Mouse (Mus musculus) E14TG2a.4 (cell line): ENCODE measurements around the gene Olfr370.
"Not testable (repeated sequence)": the region's sequence is repeated elsewhere in the genome, so short reads cannot be mapped to it uniquely, and the experiment has no call there.

Experiments
- CTCF ChIP-seq: conservative IDR thresholded peaks from 2 replicates; pipeline ENCODE4 v1.5.1; 2014; ENCODE audit warnings: low read length
- NANOG ChIP-seq: IDR thresholded peaks from 2 replicates; pipeline ENCODE4 v1.6.1; 2014; ENCODE audit warnings: borderline replicate concordance, low read length, mixed read lengths
- POU5F1 ChIP-seq: IDR thresholded peaks from 2 replicates; pipeline ENCODE4 v1.6.1; 2014; ENCODE audit warnings: low read length, borderline replicate concordance

DNA sequence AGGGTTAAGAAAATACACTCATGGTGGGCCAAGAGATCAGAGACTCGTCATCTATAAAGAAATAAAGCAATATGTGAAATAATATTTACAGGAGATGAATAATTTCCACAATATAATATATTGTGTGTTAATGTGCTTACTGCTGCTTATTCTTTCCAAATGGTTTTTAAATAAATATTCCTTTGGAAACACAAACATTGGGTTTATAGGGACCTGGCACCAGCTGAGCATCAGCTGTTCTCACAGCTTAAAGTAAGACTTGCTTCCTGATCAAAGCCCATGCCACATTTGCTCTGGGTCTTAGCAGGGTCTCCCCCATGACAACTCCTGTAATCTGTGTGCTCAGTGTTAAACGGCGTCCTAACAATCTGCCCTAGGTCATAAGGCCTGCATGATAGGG lies 14.7 kb upstream of the Olfr370 start:
- not testable (repeated sequence) for TF ChIP-seq CTCF, NANOG, POU5F1
